In genomic region chr15:25773711-25774513, GRCm38 (mm10) we compare ENCODE assay signal across 8 mouse cellular contexts.
DNase-seq lines count a peak whose midpoint lies in the region; TF ChIP-seq lines count a peak whose summit lies in the region.

No protein-coding gene starts in this region.

- H3K27ac ChIP-seq in heart, adult 2 months: peak overlapping the region; percentile 74
- peak overlapping the region; percentile 91 for H3K27ac ChIP-seq in limb, embryonic 10.5 days
- H3K27ac ChIP-seq in midbrain, embryonic 10.5 days (replicated peaks): peak overlapping the region; percentile 88
- peak overlapping the region; percentile 72 for H3K27ac ChIP-seq in small intestine, adult 2 months (ENCODE audit: insufficient read depth, low read depth, low read length)

- no peak for TF ChIP-seq EP300 in heart, adult 2 months (IDR thresholded peaks at IDR 0.05; ENCODE audit: insufficient read depth, low read depth, low read length)

- 2% methylated on average over 21 of the region's 21 CpGs for WGBS in heart, adult 2 months
- 5% methylated on average over 21 of the region's 21 CpGs for WGBS in limb, embryonic 10.5 days
- WGBS in midbrain, embryonic 10.5 days: 1% methylated on average over 21 of the region's 21 CpGs
- WGBS in small intestine, adult 2 months: 50% methylated on average over 21 of the region's 21 CpGs

- peak overlapping the region; percentile 48 for H3K9ac ChIP-seq in heart, adult 2 months (ENCODE audit: low read depth, low read length)

- peaks cover 4% of the 10 kb centered on the region for H3K4me1 ChIP-seq in heart, adult 2 months (ENCODE audit: control insufficient read depth, insufficient read depth, low read length)
- peaks cover 55% of the 10 kb centered on the region for H3K4me1 ChIP-seq in limb, embryonic 10.5 days
- peaks cover 85% of the 10 kb centered on the region for H3K4me1 ChIP-seq in midbrain, embryonic 10.5 days
- no peaks in the 10 kb centered on the region for H3K4me1 ChIP-seq in small intestine, adult 2 months (ENCODE audit: control insufficient read depth, insufficient read depth, insufficient read length, low read length)

- H3K36me3 ChIP-seq in heart, adult 2 months (ENCODE audit: control insufficient read depth, insufficient read depth, low read length): peaks cover 4% of the 10 kb centered on the region
- H3K36me3 ChIP-seq in limb, embryonic 10.5 days: peaks cover 50% of the 10 kb centered on the region
- peaks cover 49% of the 10 kb centered on the region for H3K36me3 ChIP-seq in midbrain, embryonic 10.5 days
- H3K36me3 ChIP-seq in small intestine, adult 2 months (ENCODE audit: control insufficient read depth, insufficient read depth, low read length): peaks cover 19% of the 10 kb centered on the region

- H3K27me3 ChIP-seq in heart, adult 2 months (ENCODE audit: control insufficient read depth, insufficient read depth, low read length): no peaks in the 10 kb centered on the region
- H3K27me3 ChIP-seq in limb, embryonic 10.5 days (ENCODE audit: low read depth, poor library complexity, severe bottlenecking): no peaks in the 10 kb centered on the region
- no peaks in the 10 kb centered on the region for H3K27me3 ChIP-seq in midbrain, embryonic 10.5 days (ENCODE audit: low read depth, poor library complexity, severe bottlenecking)
- no peaks in the 10 kb centered on the region for H3K27me3 ChIP-seq in small intestine, adult 2 months (ENCODE audit: control insufficient read depth, insufficient read depth, low read length)

- no peak for TF ChIP-seq CTCF in heart, adult 2 months (IDR thresholded peaks at IDR 0.05)
- no peak for TF ChIP-seq CTCF in small intestine, adult 2 months (IDR thresholded peaks at IDR 0.05; ENCODE audit: extremely low read depth, insufficient read length, insufficient replicate concordance, low read depth, low read length)

- H3K4me3 ChIP-seq in heart, adult 2 months: peak overlapping the region; percentile 50
- H3K4me3 ChIP-seq in limb, embryonic 10.5 days: peak overlapping the region; percentile 52
- peak overlapping the region; percentile 59 for H3K4me3 ChIP-seq in midbrain, embryonic 10.5 days
- H3K4me3 ChIP-seq in small intestine, adult 2 months (ENCODE audit: low read depth, low read length): peak overlapping the region; percentile 62

- H3K79me2 ChIP-seq in heart, adult 2 months (replicated peaks; ENCODE audit: control insufficient read depth, insufficient read depth, low read length): peaks cover 2% of the 10 kb centered on the region; the same call in 1 of the 2 replicates

- no peaks in the 10 kb centered on the region for H3K9me3 ChIP-seq in limb, embryonic 10.5 days (replicated peaks)
- H3K9me3 ChIP-seq in midbrain, embryonic 10.5 days (replicated peaks): no peaks in the 10 kb centered on the region

- DNase-seq in R1 (ENCODE audit: low read depth, low spot score): peak; percentile 99
- DNase-seq in embryo, embryonic 11 days: peak; percentile 93
- DNase-seq in heart, adult 2 months: peak; percentile 71 to 74
- DNase-seq in kidney, adult 11 months: peak; percentile 73
- peak; percentile 87 for DNase-seq in limb, embryonic 10.5 days (ENCODE audit: low spot score)
- DNase-seq in midbrain, embryonic 10.5 days (ENCODE audit: low spot score): peak; percentile 94
- DNase-seq in cerebellum, postnatal 25 days: no peak

- no peak for TF ChIP-seq POLR2A in heart, adult 2 months (IDR thresholded peaks at IDR 0.05; ENCODE audit: insufficient read depth, low read depth, low read length)
- no peak for TF ChIP-seq POLR2A in small intestine, adult 2 months (IDR thresholded peaks at IDR 0.05; ENCODE audit: low read depth, low read length)

- intact Hi-C loops in heart, adult 2 months (cut with DNase I): no loop called here

Comparison
In these comparisons a context has a peak if more than half of its experiments do, and no peak if none do; other contexts are left out.
1. DNase-seq: peak in R1 (single experiment), embryo, embryonic 11 days (single experiment), heart, adult 2 months (2 of 2), kidney, adult 11 months (single experiment), limb, embryonic 10.5 days (single experiment) and midbrain, embryonic 10.5 days (single experiment); none in cerebellum, postnatal 25 days (0 of 2).
2. Peak in every context shown above with its lines, with median percentiles within 50 percentile points of each other: H3K27ac ChIP-seq and H3K4me3 ChIP-seq.